10 mouse cellular contexts compared by ENCODE assay signal in the genomic region with DNA sequence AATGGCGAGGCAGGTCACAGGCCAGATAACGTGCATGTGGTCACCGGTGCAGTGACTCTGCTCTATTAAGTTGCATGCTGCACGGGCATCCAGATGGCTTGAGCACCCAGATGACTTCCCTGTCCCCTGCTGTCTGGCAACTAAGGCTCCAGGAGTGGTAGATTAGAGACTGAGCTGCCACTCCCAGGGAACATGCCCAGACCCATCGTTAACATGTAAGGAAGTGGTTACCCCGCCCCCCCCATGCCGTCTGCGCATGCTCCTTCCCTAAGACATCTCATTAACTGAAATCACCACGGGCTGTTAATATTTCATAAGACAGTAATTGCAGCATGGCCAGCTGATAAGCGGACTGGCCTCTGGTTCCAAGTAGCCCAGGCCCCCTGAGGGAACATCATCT. TPM values are rescaled to one million over a fixed set of nuclear protein-coding genes. Genes with fewer than 3 reads are reported as not detected.
DNase-seq lines count a peak whose midpoint lies in the region; ATAC-seq and TF ChIP-seq lines count a peak whose summit lies in the region.
"Had no signal": no experiment of that assay in that cellular context is flagged by ENCODE, and none has a peak within 500 bp of the region (broad histone marks: within the 10 kb centered on the region; RNA-seq: fewer than 3 reads in every experiment).

No protein-coding gene starts in this region.

- H3K4me2 ChIP-seq in midbrain, embryonic 14.5 days (ENCODE audit: low read length) = no peak overlapping the region
- H3K4me2 ChIP-seq in midbrain, embryonic 15.5 days = no peak overlapping the region

- 79% methylated on average over 10 of the region's 10 CpGs for WGBS in midbrain, embryonic 14.5 days
- WGBS in midbrain, embryonic 15.5 days = 76% methylated on average over 10 of the region's 10 CpGs

- TF ChIP-seq POLR2A in MEL (IDR thresholded peaks at IDR 0.05; ENCODE audit: control insufficient read depth in 1 of 2, insufficient read depth in 1 of 2, low read depth in 1 of 2, low read length in 2 of 2, poor library complexity in 1 of 2) = peak; percentile 23 to 52; a peak in 3 of 4 replicates

- no peaks in the 10 kb centered on the region; the same call in 1 of the 2 replicates for H3K79me2 ChIP-seq in MEL (ENCODE audit: control insufficient read depth, insufficient read depth, low read length, poor library complexity)

- peaks cover 3% of the 10 kb centered on the region for H3K27me3 ChIP-seq in midbrain, embryonic 14.5 days (ENCODE audit: control insufficient read depth, insufficient read depth, low read length)
- peaks cover 18% of the 10 kb centered on the region; the same call in 1 of the 2 replicates for H3K27me3 ChIP-seq in midbrain, embryonic 15.5 days (replicated peaks)
- H3K27me3 ChIP-seq in MEL (ENCODE audit: control insufficient read depth in 1 of 2, insufficient read depth in 2 of 2, low read length in 2 of 2) = no peaks in the 10 kb centered on the region

- H3K4me1 ChIP-seq in midbrain, embryonic 14.5 days (ENCODE audit: control insufficient read depth, insufficient read depth, low read length) = no peaks in the 10 kb centered on the region
- peaks cover 13% of the 10 kb centered on the region for H3K4me1 ChIP-seq in midbrain, embryonic 15.5 days
- H3K4me1 ChIP-seq in MEL (ENCODE audit: control insufficient read depth in 1 of 2, insufficient read depth in 2 of 2, low read length in 2 of 2) = peaks cover 5 to 13% of the 10 kb centered on the region in 2 experiments; a peak in 3 of 4 replicates

- H3K9ac ChIP-seq in midbrain, embryonic 14.5 days (replicated peaks; ENCODE audit: low read length) = no peak overlapping the region
- no peak overlapping the region for H3K9ac ChIP-seq in midbrain, embryonic 15.5 days
- peak overlapping the region; percentile 61 for H3K9ac ChIP-seq in MEL (ENCODE audit: control insufficient read depth, low read depth, low read length, poor library complexity, severe bottlenecking)

- H3K9me3 ChIP-seq in midbrain, embryonic 14.5 days (ENCODE audit: control insufficient read depth, low read length) = no peaks in the 10 kb centered on the region
- no peaks in the 10 kb centered on the region for H3K9me3 ChIP-seq in midbrain, embryonic 15.5 days
- no peaks in the 10 kb centered on the region for H3K9me3 ChIP-seq in MEL (replicated peaks; ENCODE audit: insufficient read depth, low read length)
- H3K9me3 ChIP-seq: limb, embryonic 10.5 days had no signal

- TF ChIP-seq RAD21 in MEL (IDR thresholded peaks at IDR 0.05; ENCODE audit: low read depth, low read length) = no peak

- no peak for TF ChIP-seq CTCF in MEL (IDR thresholded peaks at IDR 0.05 in 2 of 3, conservative IDR thresholded peaks at IDR 0.05 in 1 of 3; ENCODE audit: control insufficient read depth in 1 of 3, insufficient read depth in 1 of 3, low read depth in 2 of 3, low read length in 3 of 3, poor library complexity in 1 of 3, severe bottlenecking in 1 of 3)

- peak; percentile 46 for DNase-seq in midbrain, embryonic 14.5 days
- peak; percentile 91 for DNase-seq in MEL (ENCODE audit: low read depth, low spot score)
- DNase-seq in frontal cortex, adult 2 months (ENCODE audit: extremely low spot score in 1 of 2, low spot score in 1 of 2) = no peak
- no peak for DNase-seq in layer of hippocampus, postnatal 14 days (ENCODE audit: low spot score in 2 of 2)
- DNase-seq in cerebellum, adult 8-10 months = no peak

- H3K27ac ChIP-seq in midbrain, embryonic 14.5 days (replicated peaks; ENCODE audit: low read depth, low read length) = no peak overlapping the region
- no peak overlapping the region for H3K27ac ChIP-seq in midbrain, embryonic 15.5 days
- H3K27ac ChIP-seq in MEL (ENCODE audit: control insufficient read depth, low read depth, low read length) = peak overlapping the region; percentile 77
- H3K27ac ChIP-seq: limb, embryonic 10.5 days had no signal

- ATAC-seq in midbrain, embryonic 14.5 days (ENCODE audit: low FRiP score, low TSS enrichment) = no peak
- ATAC-seq in midbrain, embryonic 15.5 days (replicated peaks) = no peak
- ATAC-seq in inflammation-experienced regulatory T-cells, adult 6 months = peak; percentile 67
- ATAC-seq in neutrophil, adult 5-6 weeks (ENCODE audit: extremely low read depth, insufficient number of reproducible peaks, low FRiP score, poor library complexity, severe bottlenecking) = peak; percentile 24; the same call in 1 of the 2 replicates
- ATAC-seq: hindbrain, embryonic 16.5 days had no signal

- TF ChIP-seq EP300 in MEL (IDR thresholded peaks at IDR 0.05; ENCODE audit: low read depth in 1 of 2, low read length in 2 of 2) = peak in 1 of 2 experiments; percentile 32; a peak in 1 of 4 replicates

- H3K36me3 ChIP-seq in midbrain, embryonic 14.5 days (ENCODE audit: control insufficient read depth, insufficient read depth, low read length) = no peaks in the 10 kb centered on the region
- H3K36me3 ChIP-seq in midbrain, embryonic 15.5 days (replicated peaks) = no peaks in the 10 kb centered on the region
- peaks cover 0 to 6% of the 10 kb centered on the region in 2 experiments; a peak in 2 of 4 replicates for H3K36me3 ChIP-seq in MEL (ENCODE audit: control insufficient read depth in 1 of 2, insufficient read depth in 2 of 2, low read length in 2 of 2)
- H3K36me3 ChIP-seq: limb, embryonic 10.5 days had no signal

- H3K4me3 ChIP-seq in midbrain, embryonic 14.5 days (replicated peaks; ENCODE audit: low read depth, low read length) = no peak overlapping the region
- no peak overlapping the region for H3K4me3 ChIP-seq in midbrain, embryonic 15.5 days
- peak overlapping the region; percentile 46 to 58 for H3K4me3 ChIP-seq in MEL (ENCODE audit: control insufficient read depth in 1 of 2, insufficient read depth in 1 of 2, low read depth in 2 of 2, low read length in 2 of 2)
- H3K4me3 ChIP-seq: limb, embryonic 10.5 days had no signal

TF ChIP-seq in MEL, 35 proteins besides CTCF, POLR2A, EP300 and RAD21:
- TF ChIP-seq TAL1 (IDR thresholded peaks at IDR 0.05; ENCODE audit: low read length) = peak; percentile 19; the same call in 1 of the 2 replicates
- TF ChIP-seq MYC (IDR thresholded peaks at IDR 0.05; ENCODE audit: low read depth, low read length) = 0 out of 2 replicates have a peak, but pooled peaks have one; percentile 46
- TF ChIP-seq ELF1 (IDR thresholded peaks at IDR 0.05; ENCODE audit: low read depth, low read length) = peak; percentile 59; the same call in 1 of the 2 replicates
- TF ChIP-seq HCFC1 (IDR thresholded peaks at IDR 0.05; ENCODE audit: low read depth, low read length) = peak; percentile 54
- no peak for TF ChIP-seq GATA1 (IDR thresholded peaks at IDR 0.05; ENCODE audit: low read depth, low read length)
- no peak for TF ChIP-seq MEF2A (IDR thresholded peaks at IDR 0.05; ENCODE audit: extremely low read depth, insufficient replicate concordance, low read depth, low read length, poor library complexity, severe bottlenecking)
- TF ChIP-seq POLR2AphosphoS5 (IDR thresholded peaks at IDR 0.05; ENCODE audit: borderline replicate concordance, low read depth, low read length) = no peak
- TF ChIP-seq MAX (IDR thresholded peaks at IDR 0.05; ENCODE audit: low read length) = peak; percentile 38; the same call in 1 of the 2 replicates
- TF ChIP-seq MYB (IDR thresholded peaks at IDR 0.05; ENCODE audit: low read depth, low read length) = peak; percentile 34; the same call in 1 of the 2 replicates
- peak; percentile 45 for TF ChIP-seq ETS1 (IDR thresholded peaks at IDR 0.05; ENCODE audit: low read depth, low read length)
- TF ChIP-seq NRF1 (IDR thresholded peaks at IDR 0.05; ENCODE audit: insufficient read depth, low read depth, low read length, poor library complexity, severe bottlenecking) = peak; percentile 72

RNA-seq across cellular contexts. Expression of gene Trpm2, which starts 0.8 kb away (rescaled TPM):
- 3.6 TPM in 2 replicates for polyA plus RNA-seq in midbrain, embryonic 14.5 days (2014; fragmentation: Nextera tagmentation; extraction: Ambion mirVana)
- polyA plus RNA-seq in midbrain, embryonic 15.5 days (2015; fragmentation: Nextera tagmentation; extraction: Ambion mirVana) = 3.7 and 6.1 TPM in 2 replicates
- total RNA-seq in MEL (2012; rRNA removed) = 5.7 and 7.8 TPM in 2 replicates
- polyA plus RNA-seq in MEL (2012; ENCODE audit: insufficient read depth in 1 of 2, insufficient read length in 2 of 2, low read depth in 1 of 2, low replicate concordance in 2 of 2, missing spikeins in 1 of 2) = 10 to 100 TPM in 1 of 2 experiments, not detected in 1; 18.5 TPM
- polyA plus RNA-seq in inflammation-experienced regulatory T-cells, adult 6 months (2017; shearing (Covaris generic)) = under 1 TPM in 2 of 3 experiments, not detected in 1; 0.13 to 0.59 TPM
- total RNA-seq in neutrophil, adult 5-6 weeks (2017) = 216 and 259 TPM in 2 replicates
- polyA plus RNA-seq in frontal cortex, adult 2 months (2012; rRNA removed) = 22.5 and 28.3 TPM in 2 replicates
- total RNA-seq in layer of hippocampus, postnatal 14 days (2021) = 10 to 100 TPM; 31.3 to 32.6 TPM

RNA-seq across cellular contexts. Expression of gene 1810043G02Rik, which starts 7.1 kb away (rescaled TPM):
- 41.0 and 45.3 TPM in 2 replicates for polyA plus RNA-seq in midbrain, embryonic 14.5 days (2014; fragmentation: Nextera tagmentation; extraction: Ambion mirVana)
- polyA plus RNA-seq in midbrain, embryonic 15.5 days (2015; fragmentation: Nextera tagmentation; extraction: Ambion mirVana) = 48.3 and 49.5 TPM in 2 replicates
- 9.3 and 10.7 TPM in 2 replicates for total RNA-seq in MEL (2012; rRNA removed)
- 10 to 100 TPM in 1 of 2 experiments, not detected in 1; 15.6 TPM for polyA plus RNA-seq in MEL (2012; ENCODE audit: insufficient read depth in 1 of 2, insufficient read length in 2 of 2, low read depth in 1 of 2, low replicate concordance in 2 of 2, missing spikeins in 1 of 2)
- 1 to 10 TPM; 5.9 to 9.5 (median 7.7) TPM for polyA plus RNA-seq in inflammation-experienced regulatory T-cells, adult 6 months (2017; shearing (Covaris generic))
- total RNA-seq in neutrophil, adult 5-6 weeks (2017) = 7.6 and 9.8 TPM in 2 replicates
- 66.6 and 82.8 TPM in 2 replicates for polyA plus RNA-seq in frontal cortex, adult 2 months (2012; rRNA removed)
- total RNA-seq in layer of hippocampus, postnatal 14 days (2021) = 10 to 100 TPM; 35.2 to 37.4 TPM

RNA-seq across cellular contexts. Expression of gene Pfkl, which starts 38.7 kb away (rescaled TPM):
- polyA plus RNA-seq in midbrain, embryonic 14.5 days (2014; fragmentation: Nextera tagmentation; extraction: Ambion mirVana) = 88.0 and 97.8 TPM in 2 replicates
- polyA plus RNA-seq in midbrain, embryonic 15.5 days (2015; fragmentation: Nextera tagmentation; extraction: Ambion mirVana) = 127 and 128 TPM in 2 replicates
- 84.8 and 165 TPM in 2 replicates for total RNA-seq in MEL (2012; rRNA removed)
- polyA plus RNA-seq in MEL (2012; ENCODE audit: insufficient read depth in 1 of 2, insufficient read length in 2 of 2, low read depth in 1 of 2, low replicate concordance in 2 of 2, missing spikeins in 1 of 2) = 100 to 1,000 TPM in 1 of 2 experiments, not detected in 1; 267 TPM
- 10 to 100 TPM; 58.9 to 60.6 (median 59.1) TPM for polyA plus RNA-seq in inflammation-experienced regulatory T-cells, adult 6 months (2017; shearing (Covaris generic))
- total RNA-seq in neutrophil, adult 5-6 weeks (2017) = 37.7 and 41.0 TPM in 2 replicates
- 164 and 180 TPM in 2 replicates for polyA plus RNA-seq in frontal cortex, adult 2 months (2012; rRNA removed)
- total RNA-seq in layer of hippocampus, postnatal 14 days (2021) = 100 to 1,000 TPM; 155 to 164 TPM

Comparison
In these comparisons a context has a peak if more than half of its experiments do, and no peak if none do; other contexts are left out.
1. ATAC-seq: peak in inflammation-experienced regulatory T-cells, adult 6 months (single experiment) and neutrophil, adult 5-6 weeks (single experiment); none in midbrain, embryonic 14.5 days (single experiment) and midbrain, embryonic 15.5 days (single experiment).
2. DNase-seq: peak in midbrain, embryonic 14.5 days (single experiment) and MEL (single experiment); none in frontal cortex, adult 2 months (0 of 2), layer of hippocampus, postnatal 14 days (0 of 2) and cerebellum, adult 8-10 months (single experiment).
3. H3K4me3 ChIP-seq: peak in MEL (2 of 2); none in midbrain, embryonic 14.5 days (single experiment) and midbrain, embryonic 15.5 days (single experiment).